Mouse (Mus musculus): ENCODE results near the gene Mcur1. TPM values are rescaled to one million over a fixed set of nuclear protein-coding genes. Genes with fewer than 3 reads are reported as not detected.

Gene Mcur1
- total RNA-seq, 1 experiment, result 2.0 TPM

DNA sequence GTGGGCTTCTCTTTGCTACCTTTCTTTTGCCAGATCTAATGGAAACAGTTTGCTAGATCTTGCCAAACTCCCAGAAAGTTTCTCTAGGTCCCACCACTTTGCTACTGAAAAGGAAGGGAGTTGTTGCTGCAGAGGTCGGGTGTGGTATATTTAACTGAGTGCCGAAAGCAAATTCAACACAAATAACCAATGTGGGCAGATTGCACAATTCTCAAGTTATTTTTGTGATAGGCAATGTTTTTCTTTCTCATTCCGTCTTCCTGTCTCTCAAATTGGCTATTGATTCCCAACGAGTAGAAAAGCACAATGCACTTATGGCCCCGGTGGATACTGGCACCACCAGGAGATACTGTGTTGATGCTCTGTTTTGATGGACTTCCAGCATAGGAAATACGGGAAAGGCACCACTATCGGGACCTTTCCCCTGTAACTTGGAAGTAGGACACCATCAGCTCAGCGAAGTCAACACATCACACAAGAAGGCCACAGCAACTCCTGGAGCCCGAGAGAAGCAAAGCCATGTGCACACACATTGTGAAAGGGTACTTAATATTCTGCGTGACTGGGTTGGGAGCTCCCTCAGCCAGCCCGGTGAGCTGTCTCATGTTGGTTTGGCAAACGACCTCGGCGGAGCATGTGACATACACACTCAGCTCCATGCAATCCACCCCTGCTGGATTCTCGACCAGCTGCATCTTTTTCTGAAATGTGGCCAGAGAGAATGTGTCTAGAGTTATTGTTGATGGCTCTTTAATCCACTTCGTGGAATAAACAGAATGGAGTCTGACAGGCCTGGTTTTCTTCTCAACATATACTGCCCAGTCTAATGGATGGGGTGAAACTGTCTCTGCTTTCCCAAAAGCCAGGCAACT is 35.3 kb downstream of the Mcur1 start:
- Histone ChIP-seq H3K4me3 (ENCODE audit: insufficient read depth in 1 of 2, low read depth in 1 of 2, low read length in 2 of 2, poor library complexity in 1 of 2, severe bottlenecking in 1 of 2) (no peak overlapping the region), H3K36me3 (ENCODE audit: control insufficient read depth, insufficient read depth, low read length, poor library complexity, severe bottlenecking) (no peaks in the 10 kb centered on the region), H3K9ac (ENCODE audit: insufficient read depth, low read depth, low read length, poor library complexity, severe bottlenecking) (no peak overlapping the region), H3K4me1 (ENCODE audit: control insufficient read depth in 2 of 2, insufficient read depth in 2 of 2, low read length in 2 of 2, poor library complexity in 1 of 2) (peaks cover 0 to 10% of the 10 kb centered on the region in 2 experiments; a peak in 2 of 4 replicates), H3K9me3 (ENCODE audit: control insufficient read depth, insufficient read depth, low read depth, low read length) (no peaks in the 10 kb centered on the region), H3K27ac (ENCODE audit: insufficient read depth, low read depth, low read length, poor library complexity, severe bottlenecking) (no peak overlapping the region)
- TF ChIP-seq CHD2 (IDR thresholded peaks at IDR 0.05; ENCODE audit: low read depth, low read length), result no peak
- TF ChIP-seq MAFK (IDR thresholded peaks at IDR 0.05; ENCODE audit: insufficient read depth, low read depth, low read length), result no peak
- TF ChIP-seq ZC3H11A (IDR thresholded peaks at IDR 0.05; ENCODE audit: borderline replicate concordance, low read depth, low read length), result no peak
- no peak for TF ChIP-seq ZNF384 (IDR thresholded peaks at IDR 0.05; ENCODE audit: low read depth, low read length)
- TF ChIP-seq HCFC1 (IDR thresholded peaks at IDR 0.05; ENCODE audit: borderline replicate concordance, insufficient read depth, low read length), result no peak
- in situ Hi-C loops (cut with MboI; ENCODE audit: low sequenced_read_pairs in 2 of 2, unreplicated experiment in 2 of 2), result no loop called here
- no peak for DNase-seq (ENCODE audit: low read depth, low spot score)

DNA sequence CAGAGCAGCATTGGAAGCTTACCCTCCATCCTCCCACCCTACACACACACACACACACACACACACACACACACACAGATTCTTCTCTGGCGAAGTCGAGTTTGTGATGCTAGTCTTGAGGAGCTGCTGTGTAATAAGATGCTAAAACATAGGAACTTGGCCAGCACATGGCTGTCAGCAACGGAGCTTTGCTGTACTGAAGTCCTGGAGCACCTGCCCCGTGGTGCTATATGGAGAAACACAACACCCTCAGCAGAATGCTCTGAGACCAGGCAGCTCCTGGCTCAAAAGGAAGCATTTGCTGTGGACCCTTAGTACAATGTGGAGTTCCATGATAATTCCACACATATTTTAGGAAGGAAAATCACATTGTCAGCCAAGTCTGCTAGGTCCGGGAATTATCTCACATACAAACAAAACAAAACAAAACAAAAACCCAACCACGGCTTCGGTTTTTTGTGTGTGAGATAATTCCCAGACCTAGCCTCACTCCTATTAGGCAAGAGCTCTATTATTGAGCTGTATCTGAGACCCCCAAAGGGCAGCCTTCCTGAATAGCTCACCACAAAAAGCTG is 36.0 kb downstream of the Mcur1 start:
- no peaks in the 10 kb centered on the region for H3K9me3 ChIP-seq (ENCODE audit: control insufficient read depth, insufficient read depth, low read depth, low read length)
- H3K4me3 ChIP-seq (ENCODE audit: insufficient read depth in 1 of 2, low read depth in 1 of 2, low read length in 2 of 2, poor library complexity in 1 of 2, severe bottlenecking in 1 of 2), result no peak overlapping the region
- no peak overlapping the region for H3K9ac ChIP-seq (ENCODE audit: insufficient read depth, low read depth, low read length, poor library complexity, severe bottlenecking)
- H3K4me1 ChIP-seq (ENCODE audit: control insufficient read depth in 2 of 2, insufficient read depth in 2 of 2, low read length in 2 of 2, poor library complexity in 1 of 2), result peaks cover 0 to 10% of the 10 kb centered on the region in 2 experiments; a peak in 2 of 4 replicates
- in situ Hi-C loops (cut with MboI; ENCODE audit: low sequenced_read_pairs in 2 of 2, unreplicated experiment in 2 of 2), result no loop called here
- H3K36me3 ChIP-seq (ENCODE audit: control insufficient read depth, insufficient read depth, low read length, poor library complexity, severe bottlenecking), result no peaks in the 10 kb centered on the region
- TF ChIP-seq MAFK (IDR thresholded peaks at IDR 0.05; ENCODE audit: insufficient read depth, low read depth, low read length) (no peak), ZNF384 (IDR thresholded peaks at IDR 0.05; ENCODE audit: low read depth, low read length) (no peak), CHD2 (IDR thresholded peaks at IDR 0.05; ENCODE audit: low read depth, low read length) (no peak), HCFC1 (IDR thresholded peaks at IDR 0.05; ENCODE audit: borderline replicate concordance, insufficient read depth, low read length) (no peak), ZC3H11A (IDR thresholded peaks at IDR 0.05; ENCODE audit: borderline replicate concordance, low read depth, low read length) (no peak)
- no peak for DNase-seq (ENCODE audit: low read depth, low spot score)
- no peak overlapping the region for H3K27ac ChIP-seq (ENCODE audit: insufficient read depth, low read depth, low read length, poor library complexity, severe bottlenecking)

DNA sequence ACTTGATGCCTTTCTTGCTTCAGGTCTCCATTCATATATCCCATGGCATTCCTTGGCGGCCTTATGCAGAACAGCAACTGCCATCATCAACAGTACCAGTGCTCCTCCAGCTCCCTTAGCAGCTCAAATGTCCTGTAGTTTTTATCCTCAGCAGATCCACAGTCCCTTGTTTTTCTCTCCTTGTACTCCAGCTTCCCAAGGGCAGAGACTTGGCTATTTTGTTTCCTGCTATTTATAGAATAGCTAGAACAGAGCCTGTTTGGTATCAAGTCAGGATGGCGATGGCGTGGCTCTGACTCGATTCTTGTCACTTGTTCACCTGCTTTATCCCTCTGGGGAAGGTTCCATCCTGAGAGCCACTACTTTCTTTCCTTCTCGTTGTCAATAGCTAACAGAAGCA is 38.1 kb downstream of the Mcur1 start:
- H3K27ac ChIP-seq (ENCODE audit: insufficient read depth, low read depth, low read length, poor library complexity, severe bottlenecking), result no peak overlapping the region
- in situ Hi-C loops (cut with MboI; ENCODE audit: low sequenced_read_pairs in 2 of 2, unreplicated experiment in 2 of 2), result no loop called here
- no peak for DNase-seq (ENCODE audit: low read depth, low spot score)

DNA sequence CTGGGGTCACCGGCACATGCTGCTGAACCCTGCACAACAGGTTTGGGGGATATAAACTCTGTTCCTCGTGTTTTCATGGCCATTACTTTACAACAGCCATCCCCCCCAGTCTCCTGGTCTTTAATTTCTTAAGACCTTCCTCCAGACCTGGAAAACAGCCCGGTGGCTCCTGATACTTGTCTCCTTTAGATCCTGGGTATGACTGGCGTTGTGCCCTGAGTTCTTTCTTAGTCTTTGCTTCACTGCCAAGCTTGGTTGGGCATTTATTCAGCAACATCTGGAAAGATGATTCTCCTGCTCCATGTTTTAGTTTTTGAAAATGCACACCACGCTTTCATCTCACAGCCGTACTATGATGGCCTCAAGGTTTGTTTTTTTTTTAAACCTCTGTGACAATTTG is 40.7 kb downstream of the Mcur1 start:
- Histone ChIP-seq H3K4me3 (ENCODE audit: insufficient read depth in 1 of 2, low read depth in 1 of 2, low read length in 2 of 2, poor library complexity in 1 of 2, severe bottlenecking in 1 of 2) (no peak overlapping the region), H3K27ac (ENCODE audit: insufficient read depth, low read depth, low read length, poor library complexity, severe bottlenecking) (no peak overlapping the region), H3K4me1 (ENCODE audit: control insufficient read depth in 2 of 2, insufficient read depth in 2 of 2, low read length in 2 of 2, poor library complexity in 1 of 2) (peaks cover 0 to 3% of the 10 kb centered on the region in 2 experiments; a peak in 2 of 4 replicates), H3K9me3 (ENCODE audit: control insufficient read depth, insufficient read depth, low read depth, low read length) (no peaks in the 10 kb centered on the region), H3K9ac (ENCODE audit: insufficient read depth, low read depth, low read length, poor library complexity, severe bottlenecking) (no peak overlapping the region), H3K36me3 (ENCODE audit: control insufficient read depth, insufficient read depth, low read length, poor library complexity, severe bottlenecking) (no peaks in the 10 kb centered on the region)
- no peak for TF ChIP-seq MAFK (IDR thresholded peaks at IDR 0.05; ENCODE audit: insufficient read depth, low read depth, low read length)
- TF ChIP-seq CHD2 (IDR thresholded peaks at IDR 0.05; ENCODE audit: low read depth, low read length), result no peak
- no peak for TF ChIP-seq ZNF384 (IDR thresholded peaks at IDR 0.05; ENCODE audit: low read depth, low read length)
- no peak for TF ChIP-seq ZC3H11A (IDR thresholded peaks at IDR 0.05; ENCODE audit: borderline replicate concordance, low read depth, low read length)
- TF ChIP-seq HCFC1 (IDR thresholded peaks at IDR 0.05; ENCODE audit: borderline replicate concordance, insufficient read depth, low read length), result no peak
- in situ Hi-C loops (cut with MboI; ENCODE audit: low sequenced_read_pairs in 2 of 2, unreplicated experiment in 2 of 2), result no loop called here
- no peak for DNase-seq (ENCODE audit: low read depth, low spot score)

More for the DNA sequence above, 38.1 kb downstream of the Mcur1 start:
- peaks cover 0 to 10% of the 10 kb centered on the region in 2 experiments; a peak in 2 of 4 replicates for H3K4me1 ChIP-seq (ENCODE audit: control insufficient read depth in 2 of 2, insufficient read depth in 2 of 2, low read length in 2 of 2, poor library complexity in 1 of 2)
- H3K9ac ChIP-seq (ENCODE audit: insufficient read depth, low read depth, low read length, poor library complexity, severe bottlenecking), result no peak overlapping the region
- TF ChIP-seq ZNF384 (IDR thresholded peaks at IDR 0.05; ENCODE audit: low read depth, low read length), result no peak
- no peak overlapping the region for H3K4me3 ChIP-seq (ENCODE audit: insufficient read depth in 1 of 2, low read depth in 1 of 2, low read length in 2 of 2, poor library complexity in 1 of 2, severe bottlenecking in 1 of 2)
- no peaks in the 10 kb centered on the region for H3K9me3 ChIP-seq (ENCODE audit: control insufficient read depth, insufficient read depth, low read depth, low read length)
- H3K36me3 ChIP-seq (ENCODE audit: control insufficient read depth, insufficient read depth, low read length, poor library complexity, severe bottlenecking), result no peaks in the 10 kb centered on the region

All from ES-E14 (cell line).